Mouse (Mus musculus): ENCODE measurements around the gene Rpl7a.

The Rpl7a gene

GRCm38 (mm10) chr2:26952866-26953265 is 42.3 kb downstream of the Rpl7a start:
- DNase-seq (ENCODE audit: low read depth in 2 of 2, low spot score in 2 of 2) = no peak

- DNase-seq (ENCODE audit: low read depth in 2 of 2, low spot score in 2 of 2) = no peak
Observed at GRCm38 (mm10) chr2:26954735-26955395, 44.3 kb downstream of the Rpl7a start.

GRCm38 (mm10) chr2:26956811-26957487 is 46.4 kb downstream of the Rpl7a start:
- DNase-seq (ENCODE audit: low read depth in 2 of 2, low spot score in 2 of 2) = no peak

- DNase-seq (ENCODE audit: low read depth in 2 of 2, low spot score in 2 of 2) = no peak
Observed at GRCm38 (mm10) chr2:26957488-26957859, 46.9 kb downstream of the Rpl7a start.

- no peak for DNase-seq (ENCODE audit: low read depth in 2 of 2, low spot score in 2 of 2)
Observed at GRCm38 (mm10) chr2:26960756-26961155, 50.2 kb downstream of the Rpl7a start.
